Mouse (Mus musculus) cortical plate, adult 2 months (tissue): ENCODE data around the gene Wnk4. TPM values are rescaled to one million over a fixed set of nuclear protein-coding genes. Genes with fewer than 3 reads are reported as not detected.

Source experiments
- H3K27ac ChIP-seq: fragments of 200-500 bp; 2 replicates; pipeline ENCODE4 v1.5.1; 2012; ENCODE audit warnings: low read length, control low read depth, inconsistent platforms; ENCODE audit not compliant: insufficient read depth
- H3K4me1 ChIP-seq: fragments of 200-500 bp; 2 replicates; pipeline ENCODE4 v1.6.1; 2011; ENCODE audit warnings: low read length; ENCODE audit not compliant: control insufficient read depth, insufficient read depth
- H3K4me3 ChIP-seq: fragments of 200-500 bp; 2 replicates; pipeline ENCODE4 v1.5.1; 2011; ENCODE audit warnings: mild to moderate bottlenecking, low read length, control low read depth; ENCODE audit not compliant: insufficient read depth
- CTCF ChIP-seq: fragments of 200-500 bp; IDR thresholded peaks from 2 replicates; pipeline ENCODE4 v1.5.1; 2011; ENCODE audit warnings: mild to moderate bottlenecking, control low read depth, low read length; ENCODE audit not compliant: insufficient read depth; ENCODE audit errors: extremely low read depth
- POLR2A ChIP-seq: fragments of 200-500 bp; IDR thresholded peaks from 2 replicates; pipeline ENCODE4 v1.6.1; 2011; ENCODE audit warnings: mild to moderate bottlenecking, low read length, control low read depth; ENCODE audit not compliant: insufficient read depth; ENCODE audit errors: extremely low read depth
- polyA plus RNA-seq: library from polyadenylated mRNA; depleted of rRNA; stranded (reverse); fragments of >200 nt; gene quantifications from 2 replicates; pipeline ENCODE4 v1.2.3, GENCODE M21; 2012

Gene Wnk4
- polyA plus RNA-seq, 1 experiment, result 3.3 TPM

- TF ChIP-seq POLR2A, result no peak
- no peak for TF ChIP-seq CTCF
- no peak overlapping the region for H3K4me3 ChIP-seq
- H3K4me1 ChIP-seq, result no peaks in the 10 kb centered on the region
- H3K27ac ChIP-seq, result no peak overlapping the region
Observed at GRCm38 (mm10) chr11:101269577-101270116, 9.3 kb downstream of the Wnk4 start.

DNA sequence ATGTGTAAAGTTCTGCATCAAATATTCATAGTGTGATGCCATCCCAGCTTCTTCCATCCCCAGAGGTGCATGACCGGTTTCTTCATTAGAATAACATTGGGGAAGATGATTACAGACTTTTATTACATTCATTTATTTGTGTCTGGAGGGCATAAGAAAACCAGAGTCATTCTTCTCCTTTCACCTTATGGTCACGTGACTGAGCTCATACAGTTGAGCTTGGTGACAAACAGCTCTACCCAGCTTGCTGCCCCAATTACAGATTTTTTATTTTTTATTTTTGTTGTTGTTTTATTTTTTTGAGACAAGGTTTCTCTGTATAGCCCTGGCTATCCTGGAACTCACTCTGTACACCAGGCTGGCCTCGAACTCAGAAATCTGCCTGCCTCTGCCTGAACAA is 12.1 kb downstream of the Wnk4 start:
- Histone ChIP-seq H3K4me1 (peaks cover 3% of the 10 kb centered on the region), H3K27ac (no peak overlapping the region), H3K4me3 (no peak overlapping the region)
- no peak for TF ChIP-seq POLR2A
- no peak for TF ChIP-seq CTCF

- TF ChIP-seq CTCF, result no peak
- TF ChIP-seq POLR2A, result no peak
- H3K27ac ChIP-seq, result no peak overlapping the region
- H3K4me1 ChIP-seq, result peaks cover 5% of the 10 kb centered on the region
- H3K4me3 ChIP-seq, result no peak overlapping the region
Observed at GRCm38 (mm10) chr11:101275309-101275708, 14.9 kb downstream of the Wnk4 start.

GRCm38 (mm10) chr11:101276319-101277070 is 16.1 kb downstream of the Wnk4 start:
- Histone ChIP-seq H3K4me3 (no peak overlapping the region), H3K27ac (no peak overlapping the region), H3K4me1 (peaks cover 5% of the 10 kb centered on the region)
- TF ChIP-seq CTCF (no peak), POLR2A (peak; percentile 24; the same call in 1 of the 2 replicates)

GRCm38 (mm10) chr11:101277381-101278222 is 17.2 kb downstream of the Wnk4 start:
- H3K27ac ChIP-seq, result no peak overlapping the region
- TF ChIP-seq CTCF, result no peak
- TF ChIP-seq POLR2A, result no peak
- peak overlapping the region; percentile 61 for H3K4me3 ChIP-seq
- peaks cover 5% of the 10 kb centered on the region for H3K4me1 ChIP-seq

DNA sequence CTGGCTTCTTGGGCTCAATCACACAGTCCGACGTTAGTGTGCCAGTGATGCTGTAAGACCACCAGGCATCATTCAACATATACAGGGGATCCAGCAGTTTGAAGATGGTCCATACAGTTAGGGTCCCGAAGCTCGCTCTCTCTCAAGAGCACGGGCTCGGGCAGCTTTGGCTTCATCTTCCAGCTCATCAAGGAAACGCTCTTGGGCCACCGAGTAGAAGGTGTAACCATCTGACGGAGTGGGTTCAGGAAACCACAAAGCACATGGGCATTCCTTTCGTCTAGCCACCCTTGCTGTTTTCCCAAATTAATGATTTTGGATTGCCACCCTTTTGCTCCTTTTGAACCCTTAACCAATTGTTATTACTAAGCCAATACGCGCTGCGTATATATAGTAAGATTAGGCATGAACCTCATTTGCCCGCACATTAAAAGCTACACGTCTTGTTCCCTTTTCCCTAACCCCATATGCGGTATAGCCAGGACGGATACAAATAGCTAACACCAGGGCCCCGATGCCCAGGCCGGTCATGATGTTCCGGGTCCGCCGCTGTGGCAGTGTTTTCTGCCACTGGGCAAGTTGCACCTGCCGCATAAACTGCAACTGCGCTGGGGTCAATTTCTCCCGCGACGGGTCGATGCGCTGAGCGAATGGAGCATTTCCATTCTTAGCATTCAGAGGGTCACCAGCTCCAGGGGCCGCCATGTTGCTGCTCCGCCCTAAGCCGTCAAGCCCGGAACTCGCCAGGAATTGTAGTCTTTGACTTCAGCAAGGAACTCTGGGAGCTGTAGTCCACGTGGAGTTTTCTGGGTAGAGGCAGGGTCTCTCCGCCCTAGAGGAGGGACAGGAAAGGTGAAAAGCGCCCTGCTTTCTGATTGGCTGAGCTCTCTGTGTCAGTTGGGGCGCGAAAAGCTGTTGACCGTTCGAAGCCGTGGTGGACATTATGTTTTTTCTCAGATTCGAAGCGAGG is 18.1 kb downstream of the Wnk4 start, which contains the start of the genes Cntd1 and Coa3:
Gene Cntd1 (plus strand): TSS at position 790 of the 970 bp plus-strand sequence.
Gene Coa3 (minus strand): TSS at position 892 of the 970 bp plus-strand sequence.
- H3K4me3 ChIP-seq, result peak within 1 kb of the TSS; percentile 61
- H3K27ac ChIP-seq, result peak within 1 kb of the TSS; percentile 25; the same call in 1 of the 2 replicates
- TF ChIP-seq POLR2A (peak; percentile 77), CTCF (no peak)
- H3K4me1 ChIP-seq, result peaks cover 5% of the 10 kb centered on the region

- Histone ChIP-seq H3K27ac (no peak overlapping the region), H3K4me3 (peak overlapping the region; percentile 61), H3K4me1 (peaks cover 5% of the 10 kb centered on the region)
- TF ChIP-seq POLR2A (no peak), CTCF (no peak)
Observed at GRCm38 (mm10) chr11:101279193-101279569, 18.8 kb downstream of the Wnk4 start.

GRCm38 (mm10) chr11:101280837-101281236 is 20.5 kb downstream of the Wnk4 start:
- Histone ChIP-seq H3K4me3 (no peak overlapping the region), H3K4me1 (peaks cover 5% of the 10 kb centered on the region), H3K27ac (no peak overlapping the region)
- TF ChIP-seq CTCF (no peak), POLR2A (no peak)
